Mouse (Mus musculus) cerebellum, postnatal 10 days (tissue): ENCODE measurements around the gene Dab2ip.

Experiments used
- DNase-seq, 2 experiments: peaks; one replicate each; pipeline ENCODE4 v3.0.0; 2021; ENCODE audit warnings: mixed read lengths in 2 of 2

Dab2ip gene

GRCm38 (mm10) chr2:35557911-35558825, at the start of gene Dab2ip:
TSS of gene Dab2ip (plus strand) at chr2:35558266.
- peak; percentile 51 to 63 for DNase-seq

GRCm38 (mm10) chr2:35508597-35509342, 49.3 kb upstream of the Dab2ip start:
- DNase-seq = peak in 1 of 2 experiments; percentile 24

GRCm38 (mm10) chr2:35509343-35509667, 48.8 kb upstream of the Dab2ip start:
- DNase-seq = no peak

GRCm38 (mm10) chr2:35509888-35510287, 48.2 kb upstream of the Dab2ip start:
- no peak for DNase-seq

GRCm38 (mm10) chr2:35510920-35511319, 47.1 kb upstream of the Dab2ip start:
- DNase-seq = peak; percentile 29 to 36

GRCm38 (mm10) chr2:35512226-35512625, 45.8 kb upstream of the Dab2ip start:
- DNase-seq = no peak

GRCm38 (mm10) chr2:35514051-35514892, 43.8 kb upstream of the Dab2ip start:
- peak; percentile 71 to 72 for DNase-seq

GRCm38 (mm10) chr2:35526612-35527242, 31.3 kb upstream of the Dab2ip start:
- no peak for DNase-seq

GRCm38 (mm10) chr2:35529086-35529485, 29.0 kb upstream of the Dab2ip start:
- no peak for DNase-seq

GRCm38 (mm10) chr2:35529856-35530255, 28.2 kb upstream of the Dab2ip start:
- no peak for DNase-seq

GRCm38 (mm10) chr2:35530732-35531131, 27.3 kb upstream of the Dab2ip start:
- no peak for DNase-seq

- peak; percentile 36 to 55 for DNase-seq
These were observed 24.4 kb upstream of the Dab2ip start for GRCm38 (mm10) chr2:35533646-35534045.

- DNase-seq = peak; percentile 91 to 93
These were observed 18.6 kb upstream of the Dab2ip start for GRCm38 (mm10) chr2:35539276-35539972.

- DNase-seq = no peak
These were observed 17.3 kb upstream of the Dab2ip start for GRCm38 (mm10) chr2:35540798-35541197.

- DNase-seq = peak; percentile 91 to 93
These were observed 13.3 kb upstream of the Dab2ip start for GRCm38 (mm10) chr2:35544717-35545116.

- DNase-seq = peak; percentile 88 to 93
These were observed 12.9 kb upstream of the Dab2ip start for GRCm38 (mm10) chr2:35545125-35545590.

- DNase-seq = no peak
These were observed 11.6 kb upstream of the Dab2ip start for GRCm38 (mm10) chr2:35546462-35546861.

- no peak for DNase-seq
These were observed 8.9 kb upstream of the Dab2ip start for GRCm38 (mm10) chr2:35549191-35549590.

- no peak for DNase-seq
These were observed 8.0 kb upstream of the Dab2ip start for GRCm38 (mm10) chr2:35550097-35550496.

GRCm38 (mm10) chr2:35556918-35557486, 1.1 kb upstream of the Dab2ip start:
- DNase-seq = no peak
